In genomic region chr19:26892861-26893260, GRCm38 (mm10) we compare ENCODE assay signal across 14 mouse cellular contexts. TPM values are rescaled to one million over a fixed set of nuclear protein-coding genes. Genes with fewer than 3 reads are reported as not detected.
A peak's percentile ranks its signal among the peaks of the same experiment; 100 is the strongest.
DNase-seq lines count a peak whose midpoint lies in the region; ATAC-seq lines count a peak whose summit lies in the region.
"Had no signal": no experiment of that assay in that cellular context is flagged by ENCODE, and none has a peak within 500 bp of the region (broad histone marks: within the 10 kb centered on the region; RNA-seq: fewer than 3 reads in every experiment).

No protein-coding gene starts in this region.

- no peak overlapping the region for H3K4me3 ChIP-seq in heart, embryonic 12.5 days

- H3K9me3 ChIP-seq in heart, embryonic 12.5 days (replicated peaks) = 0 out of 2 replicates have a peak, but pooled peaks cover under 1% of the 10 kb centered on the region

- H3K4me2 ChIP-seq in heart, embryonic 12.5 days = no peak overlapping the region

- DNase-seq in frontal cortex, postnatal 25 days (ENCODE audit: low spot score in 2 of 2) = no peak
- peak; percentile 18 for DNase-seq in left cerebral cortex, postnatal 36 days (ENCODE audit: low spot score in 2 of 2)
- no peak for DNase-seq in left cerebral cortex, postnatal 14 days (ENCODE audit: low spot score in 2 of 2)
- DNase-seq in NIH3T3 (ENCODE audit: low read depth) = peak; percentile 57
- DNase-seq in layer of hippocampus, adult 18-20 months (ENCODE audit: low spot score in 2 of 2) = no peak
- DNase-seq in kidney, adult 9 months = no peak
- DNase-seq: kidney, adult 11 months; liver had no signal

- intact Hi-C loops in left cerebral cortex, postnatal 36 days (cut with DNase I) = loop anchor here (10.0 kb wide), 2 partner anchors 192 to 532 kb away; partner anchors contain the start of gene Pum3
- intact Hi-C loops in left cerebral cortex, postnatal 14 days (cut with DNase I) = loop anchor here (5.0 kb wide), 1 partner anchor 534 kb away; the partner anchor contains the start of gene Pum3

- no peak overlapping the region for H3K9ac ChIP-seq in heart, embryonic 12.5 days

- peak; percentile 62 for ATAC-seq in frontal cortex, adult (ENCODE audit: low TSS enrichment)
- 0 out of 2 replicates have a peak, but pooled peaks have one; percentile 25 for ATAC-seq in heart, embryonic 12.5 days (ENCODE audit: insufficient number of reproducible peaks, low FRiP score)
- ATAC-seq: CD4-positive, CD25-positive, alpha-beta regulatory T cell, adult 4 months had no signal

- peaks cover 19% of the 10 kb centered on the region for H3K4me1 ChIP-seq in heart, embryonic 12.5 days (replicated peaks)

- no peaks in the 10 kb centered on the region for H3K27me3 ChIP-seq in heart, embryonic 12.5 days (replicated peaks)

- no peak overlapping the region for H3K27ac ChIP-seq in heart, embryonic 12.5 days (ENCODE audit: poor library complexity, severe bottlenecking)

- 31% methylated on average over 5 of the region's 5 CpGs for WGBS in heart, embryonic 12.5 days

- no peaks in the 10 kb centered on the region for H3K36me3 ChIP-seq in heart, embryonic 12.5 days

RNA-seq across cellular contexts. Expression of gene Gm815, which starts 7.2 kb away (rescaled TPM):
- total RNA-seq in left cerebral cortex, postnatal 36 days (2021) = not detected
- total RNA-seq in left cerebral cortex, postnatal 14 days (2021) = not detected
- polyA plus RNA-seq in heart, embryonic 12.5 days (2016; fragmentation: Nextera tagmentation; extraction: Ambion mirVana) = not detected in 2 replicates
- total RNA-seq in layer of hippocampus, adult 18-20 months (2021) = not detected
- total RNA-seq: granulocyte monocyte progenitor cell, adult 5-6 weeks; layer of hippocampus, postnatal 14 days had no signal
- polyA plus RNA-seq: CD4-positive, CD25-positive, alpha-beta regulatory T cell, adult 4 months; thymus, postnatal 0 days had no signal

Comparison
In these comparisons a context has a peak if more than half of its experiments do, and no peak if none do; other contexts are left out.
1. DNase-seq: peak in left cerebral cortex, postnatal 36 days (2 of 2) and NIH3T3 (single experiment); none in frontal cortex, postnatal 25 days (0 of 2), left cerebral cortex, postnatal 14 days (0 of 2), layer of hippocampus, adult 18-20 months (0 of 2) and kidney, adult 9 months (single experiment).